Mouse (Mus musculus) intestine, embryonic 15.5 days (tissue): Measurements from ENCODE around the gene S1pr5. TPM values are rescaled to one million over a fixed set of nuclear protein-coding genes. Genes with fewer than 3 reads are reported as not detected.
A peak's percentile ranks its signal among the peaks of the same experiment; 100 is the strongest.
"Not testable (repeated sequence)": the region's sequence is repeated elsewhere in the genome, so short reads cannot be mapped to it uniquely, and the experiment has no call there.

Experiments used
- ATAC-seq: fragments of 200-750 bp; cut with Nextera tagmentation; 2 replicates; pipeline ENCODE4 v1.8.0; 2017; ENCODE audit warnings: moderate TSS enrichment, moderate library complexity
- H3K27ac ChIP-seq: fragments of 300-500 bp; sonication (generic); 2 replicates; pipeline ENCODE4 v1.5.1; 2015; ENCODE audit warnings: mild to moderate bottlenecking, inconsistent platforms
- H3K27me3 ChIP-seq: fragments of 300-500 bp; sonication (generic); replicated peaks from 2 replicates; pipeline ENCODE4 v1.6.1; 2015; ENCODE audit warnings: inconsistent platforms
- H3K36me3 ChIP-seq: fragments of 300-500 bp; sonication (generic); 2 replicates; pipeline ENCODE4 v1.6.1; 2015; ENCODE audit warnings: inconsistent platforms
- H3K4me1 ChIP-seq: fragments of 300-500 bp; sonication (generic); replicated peaks from 2 replicates; pipeline ENCODE4 v1.6.1; 2015; ENCODE audit warnings: inconsistent platforms
- H3K4me2 ChIP-seq: fragments of 300-500 bp; sonication (generic); replicated peaks from 2 replicates; pipeline ENCODE4 v1.6.1; 2015; ENCODE audit warnings: mild to moderate bottlenecking, inconsistent platforms
- H3K4me3 ChIP-seq: fragments of 300-500 bp; sonication (generic); replicated peaks from 2 replicates; pipeline ENCODE4 v1.5.1; 2015; ENCODE audit warnings: inconsistent platforms
- H3K9ac ChIP-seq: fragments of 300-500 bp; sonication (generic); 2 replicates; pipeline ENCODE4 v1.6.1; 2015; ENCODE audit warnings: inconsistent platforms
- H3K9me3 ChIP-seq: fragments of 300-500 bp; sonication (generic); 2 replicates; pipeline ENCODE4 v1.6.1; 2016; ENCODE audit warnings: inconsistent platforms
- WGBS: fragments of 180-500 bp; shearing (Covaris S2); methylation state at CpG from one replicate; pipeline ENCODE4 v1.1.7; 2015; 5-methylcytosine and 5-hydroxymethylcytosine counted together
- polyA plus RNA-seq: library from polyadenylated mRNA; unstranded; fragments of >200 nt; fragmentation: Nextera tagmentation; extraction: Ambion mirVana; gene quantifications from 2 replicates; pipeline ENCODE4 v1.2.1, GENCODE M21; 2015

The S1pr5 gene
- polyA plus RNA-seq, 1 experiment from 2014 or later, result not detected

GRCm38 (mm10) chr9:21213617-21214190 is 34.5 kb downstream of the S1pr5 start:
- Histone ChIP-seq H3K36me3 (no peaks in the 10 kb centered on the region), H3K4me1 (0 out of 2 replicates have a peak, but pooled peaks cover 2% of the 10 kb centered on the region), H3K4me3 (no peak overlapping the region), H3K27me3 (no peaks in the 10 kb centered on the region), H3K4me2 (no peak overlapping the region), H3K27ac (no peak overlapping the region), H3K9ac (no peak overlapping the region), H3K9me3 (no peaks in the 10 kb centered on the region)
- no peak for ATAC-seq
- 53% methylated on average over 7 of the region's 7 CpGs for WGBS

GRCm38 (mm10) chr9:21211624-21212023 is 36.6 kb downstream of the S1pr5 start:
- no peak overlapping the region for H3K27ac ChIP-seq
- H3K36me3 ChIP-seq, result no peaks in the 10 kb centered on the region
- WGBS, result 68% methylated on average over 7 of the region's 7 CpGs
- H3K9ac ChIP-seq, result no peak overlapping the region
- no peaks in the 10 kb centered on the region for H3K27me3 ChIP-seq
- H3K4me1 ChIP-seq, result 0 out of 2 replicates have a peak, but pooled peaks cover 2% of the 10 kb centered on the region
- 0 out of 2 replicates have a peak overlapping the region, but pooled peaks have one; percentile 9 for H3K4me2 ChIP-seq
- H3K9me3 ChIP-seq, result no peaks in the 10 kb centered on the region
- ATAC-seq, result peak; percentile 75
- no peak overlapping the region for H3K4me3 ChIP-seq

GRCm38 (mm10) chr9:21210821-21211220 is 37.4 kb downstream of the S1pr5 start:
- WGBS, result 79% methylated on average over 6 of the region's 6 CpGs
- 0 out of 2 replicates have a peak, but pooled peaks cover 2% of the 10 kb centered on the region for H3K4me1 ChIP-seq

DNA sequence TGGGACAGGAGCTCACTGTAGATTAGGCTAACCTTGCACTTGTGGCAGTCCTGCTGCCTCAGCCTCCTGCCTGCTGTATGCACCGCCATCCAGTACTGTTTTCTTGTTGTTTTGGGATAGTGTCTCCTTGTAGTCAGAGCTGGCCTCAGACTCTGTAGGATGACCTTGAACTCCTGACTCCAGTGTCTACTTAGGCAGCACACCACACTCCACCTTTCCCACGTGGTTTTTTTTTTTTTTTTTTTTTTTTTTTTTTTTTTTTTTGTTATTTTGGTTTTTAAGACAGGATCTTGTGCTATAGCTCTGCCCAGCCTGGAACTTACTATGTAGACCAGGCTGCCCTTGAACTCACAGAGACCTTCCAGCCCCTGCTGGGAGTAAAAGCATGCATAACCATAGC is 39.6 kb downstream of the S1pr5 start:
- H3K4me3 ChIP-seq, result no peak overlapping the region
- H3K4me1 ChIP-seq, result peaks cover 9% of the 10 kb centered on the region
- H3K4me2 ChIP-seq, result no peak overlapping the region
- H3K9ac ChIP-seq, result no peak overlapping the region
- no peaks in the 10 kb centered on the region for H3K27me3 ChIP-seq
- no peaks in the 10 kb centered on the region for H3K36me3 ChIP-seq
- 77% methylated on average over 2 of the region's 2 CpGs for WGBS
- H3K9me3 ChIP-seq, result no peaks in the 10 kb centered on the region
- no peak overlapping the region for H3K27ac ChIP-seq
- no peak for ATAC-seq

More at GRCm38 (mm10) chr9:21210821-21211220, 37.4 kb downstream of the S1pr5 start:
- Histone ChIP-seq H3K9me3 (no peaks in the 10 kb centered on the region), H3K4me2 (no peak overlapping the region), H3K9ac (no peak overlapping the region), H3K27me3 (no peaks in the 10 kb centered on the region), H3K27ac (no peak overlapping the region), H3K36me3 (no peaks in the 10 kb centered on the region), H3K4me3 (no peak overlapping the region)
- peak; percentile 41 for ATAC-seq

DNA sequence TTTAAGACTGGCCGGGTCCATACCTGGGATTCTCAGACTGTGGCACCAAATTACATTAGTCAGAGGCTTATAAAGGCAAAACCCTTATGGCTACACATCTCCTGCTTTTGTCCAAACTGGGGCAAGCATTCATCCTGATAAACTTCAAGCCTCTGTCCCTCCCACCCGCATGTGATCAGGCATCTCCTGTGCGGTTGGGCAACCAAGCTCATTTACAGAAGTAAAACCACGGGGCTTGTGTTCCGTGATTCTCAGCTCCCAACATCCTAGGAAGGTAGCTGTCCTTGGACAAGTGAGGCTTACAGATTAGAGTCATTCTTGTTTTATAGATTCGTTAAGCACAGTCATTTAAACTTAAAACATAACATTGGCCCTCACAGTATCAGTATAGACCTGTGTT is 41.4 kb downstream of the S1pr5 start:
- Histone ChIP-seq H3K27ac (no peak overlapping the region), H3K9ac (no peak overlapping the region), H3K4me2 (no peak overlapping the region), H3K4me3 (no peak overlapping the region), H3K27me3 (no peaks in the 10 kb centered on the region), H3K36me3 (no peaks in the 10 kb centered on the region), H3K4me1 (peaks cover 9% of the 10 kb centered on the region), H3K9me3 (no peaks in the 10 kb centered on the region)
- WGBS, result 84% methylated on average over 6 of the region's 6 CpGs
- ATAC-seq, result no peak

DNA sequence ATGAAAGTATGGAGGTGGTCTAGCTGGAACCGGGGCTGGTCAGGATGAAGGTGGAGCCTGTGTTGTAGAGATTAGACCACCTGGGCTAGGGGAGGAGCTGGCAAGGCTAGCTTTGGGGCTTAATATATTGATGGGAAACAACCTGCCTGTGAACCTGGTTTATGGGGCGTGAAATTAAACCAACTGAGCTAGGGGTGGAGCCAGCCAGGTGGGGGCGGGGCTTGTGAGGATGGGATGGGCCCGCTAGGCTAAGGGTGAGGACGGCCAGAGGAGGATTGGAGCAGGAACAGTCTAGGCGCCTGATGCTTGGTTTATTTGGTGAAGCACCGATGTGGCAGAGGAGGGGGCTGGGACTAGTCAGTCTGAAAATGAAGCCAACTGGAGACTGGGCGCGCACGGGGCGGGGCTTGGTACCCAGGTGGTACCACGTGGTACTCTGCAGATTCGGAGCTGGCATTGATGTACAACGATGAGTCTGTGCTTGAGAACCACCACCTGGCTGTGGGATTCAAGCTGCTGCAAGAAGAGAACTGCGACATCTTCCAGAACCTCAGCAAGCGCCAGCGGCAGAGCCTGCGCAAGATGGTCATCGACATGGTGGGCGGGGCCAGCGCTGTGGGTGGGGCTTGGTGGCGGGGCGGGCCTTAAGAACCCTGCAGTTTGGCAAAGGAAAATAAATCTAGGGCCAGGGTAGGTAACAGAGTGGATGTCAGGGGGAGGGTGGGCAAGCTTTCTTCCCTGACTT is 43.5 kb downstream of the S1pr5 start:
- H3K4me3 ChIP-seq, result peak overlapping the region; percentile 38
- peak; percentile 78 for ATAC-seq
- H3K27me3 ChIP-seq, result no peaks in the 10 kb centered on the region
- peaks cover 7% of the 10 kb centered on the region for H3K4me1 ChIP-seq
- peak overlapping the region; percentile 17; the same call in 1 of the 2 replicates for H3K9ac ChIP-seq
- WGBS, result 5% methylated on average over 23 of the region's 23 CpGs
- H3K4me2 ChIP-seq, result peak overlapping the region; percentile 81
- H3K9me3 ChIP-seq, result no peaks in the 10 kb centered on the region
- H3K27ac ChIP-seq, result no peak overlapping the region
- H3K36me3 ChIP-seq, result no peaks in the 10 kb centered on the region

DNA sequence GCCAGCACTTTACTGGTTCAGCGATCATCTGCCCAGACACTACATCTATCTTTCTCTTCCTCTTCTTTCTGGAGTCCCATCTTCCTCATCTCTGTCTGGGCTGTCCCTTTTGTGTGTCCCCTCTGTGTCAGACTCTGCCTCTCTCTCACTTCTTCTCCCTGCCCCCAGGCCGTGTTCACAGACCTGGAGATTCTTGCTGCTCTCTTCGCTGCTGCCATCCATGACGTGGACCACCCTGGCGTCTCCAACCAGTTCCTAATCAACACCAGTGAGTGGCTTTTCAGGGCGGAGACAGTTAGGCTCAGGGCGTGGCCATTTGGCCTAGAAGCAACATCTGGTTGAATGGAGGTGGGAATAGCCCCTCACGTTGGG is 44.1 kb downstream of the S1pr5 start:
- Histone ChIP-seq H3K9ac (no peak overlapping the region), H3K4me2 (peak overlapping the region; percentile 81; the same call in 1 of the 2 replicates), H3K4me3 (no peak overlapping the region), H3K36me3 (no peaks in the 10 kb centered on the region), H3K9me3 (no peaks in the 10 kb centered on the region), H3K27me3 (no peaks in the 10 kb centered on the region), H3K4me1 (peaks cover 7% of the 10 kb centered on the region), H3K27ac (no peak overlapping the region)
- no peak for ATAC-seq
- 36% methylated on average over 8 of the region's 8 CpGs for whole genome bisulfite sequencing

GRCm38 (mm10) chr9:21198960-21199359 is 49.3 kb downstream of the S1pr5 start:
- no peak overlapping the region for H3K9ac ChIP-seq
- no peak overlapping the region for H3K27ac ChIP-seq
- H3K36me3 ChIP-seq, result no peaks in the 10 kb centered on the region
- H3K4me2 ChIP-seq, result no peak overlapping the region
- H3K9me3 ChIP-seq, result no peaks in the 10 kb centered on the region
- no peak overlapping the region for H3K4me3 ChIP-seq
- H3K4me1 ChIP-seq, result peaks cover 13% of the 10 kb centered on the region
- no peaks in the 10 kb centered on the region for H3K27me3 ChIP-seq
- WGBS, result 89% methylated on average over 3 of the region's 3 CpGs
- no peak for ATAC-seq

GRCm38 (mm10) chr9:21197981-21198380 is 50.3 kb downstream of the S1pr5 start:
- peaks cover 13% of the 10 kb centered on the region for H3K4me1 ChIP-seq
- H3K9me3 ChIP-seq, result no peaks in the 10 kb centered on the region
- H3K36me3 ChIP-seq, result no peaks in the 10 kb centered on the region
- 0 out of 2 replicates have a peak, but pooled peaks have one; percentile 13 for ATAC-seq
- 0 out of 2 replicates have a peak overlapping the region, but pooled peaks have one; percentile 60 for H3K4me2 ChIP-seq
- no peak overlapping the region for H3K9ac ChIP-seq
- WGBS, result 27% methylated on average over 4 of the region's 4 CpGs
- H3K27me3 ChIP-seq, result no peaks in the 10 kb centered on the region
- H3K4me3 ChIP-seq, result no peak overlapping the region
- no peak overlapping the region for H3K27ac ChIP-seq

- Histone ChIP-seq H3K9ac (peak overlapping the region; percentile 34; the same call in 1 of the 2 replicates), H3K4me3 (peak overlapping the region; percentile 28), H3K36me3 (no peaks in the 10 kb centered on the region), H3K4me1 (peaks cover 13% of the 10 kb centered on the region), H3K27me3 (no peaks in the 10 kb centered on the region), H3K4me2 (peak overlapping the region; percentile 60), H3K27ac (no peak overlapping the region), H3K9me3 (no peaks in the 10 kb centered on the region)
- 38% methylated on average over 19 of the region's 19 CpGs for WGBS
- ATAC-seq, result peak; percentile 65
Observed at GRCm38 (mm10) chr9:21196521-21197433, 51.5 kb downstream of the S1pr5 start.

GRCm38 (mm10) chr9:21195736-21196505 is 52.3 kb downstream of the S1pr5 start:
- H3K9ac ChIP-seq, H3K4me2 ChIP-seq, H3K27ac ChIP-seq, H3K27me3 ChIP-seq, H3K4me3 ChIP-seq, H3K9me3 ChIP-seq, H3K36me3 ChIP-seq: not testable (repeated sequence)
- H3K4me1 ChIP-seq, result peaks cover 13% of the 10 kb centered on the region
- ATAC-seq, result peak; percentile 65
- 53% methylated on average over 7 of the region's 7 CpGs for WGBS
